Mouse (Mus musculus) embryonic facial prominence, embryonic 13.5 days (tissue): ENCODE measurements around the gene Sv2b. TPM values are rescaled to one million over a fixed set of nuclear protein-coding genes. Genes with fewer than 3 reads are reported as not detected.

Experiments used
- ATAC-seq: fragments of 200-750 bp; cut with Nextera tagmentation; 2 replicates; pipeline ENCODE4 v1.8.0; 2017; ENCODE audit warnings: low read depth; ENCODE audit not compliant: insufficient number of reproducible peaks, insufficient read depth, low FRiP score, low TSS enrichment
- H3K27ac ChIP-seq: fragments of 300-500 bp; sonication (generic); 2 replicates; pipeline ENCODE4 v1.5.1; 2015; ENCODE audit warnings: moderate library complexity, mild to moderate bottlenecking, inconsistent platforms
- H3K27me3 ChIP-seq: fragments of 300-500 bp; sonication (generic); 2 replicates; pipeline ENCODE4 v1.6.1; 2015; ENCODE audit warnings: mild to moderate bottlenecking, inconsistent platforms
- H3K36me3 ChIP-seq: fragments of 300-500 bp; sonication (generic); 2 replicates; pipeline ENCODE4 v1.6.1; 2015; ENCODE audit warnings: mild to moderate bottlenecking, inconsistent platforms
- H3K4me1 ChIP-seq: fragments of 300-500 bp; sonication (generic); 2 replicates; pipeline ENCODE4 v1.6.1; 2015; ENCODE audit warnings: inconsistent platforms
- H3K4me2 ChIP-seq: fragments of 300-500 bp; sonication (generic); 2 replicates; pipeline ENCODE4 v1.6.1; 2015; ENCODE audit warnings: moderate library complexity, mild to moderate bottlenecking, inconsistent platforms
- H3K4me3 ChIP-seq: fragments of 300-500 bp; sonication (generic); 2 replicates; pipeline ENCODE4 v1.5.1; 2015; ENCODE audit warnings: mild to moderate bottlenecking, inconsistent platforms
- H3K9ac ChIP-seq: fragments of 300-500 bp; sonication (generic); 2 replicates; pipeline ENCODE4 v1.6.1; 2015; ENCODE audit warnings: mild to moderate bottlenecking, inconsistent platforms
- H3K9me3 ChIP-seq: fragments of 300-500 bp; sonication (generic); 2 replicates; pipeline ENCODE4 v1.6.1; 2016; ENCODE audit warnings: inconsistent platforms
- WGBS: fragments of 180-500 bp; shearing (Covaris S2); methylation state at CpG from one replicate; pipeline ENCODE4 v1.1.7; 2015; ENCODE audit warnings: mixed read lengths; 5-methylcytosine and 5-hydroxymethylcytosine counted together
- polyA plus RNA-seq: library from polyadenylated mRNA; unstranded; fragments of >200 nt; fragmentation: Nextera tagmentation; extraction: Ambion mirVana; gene quantifications from 2 replicates; pipeline ENCODE4 v1.2.1, GENCODE M21; 2015

Gene Sv2b
- polyA plus RNA-seq, 1 experiment from 2014 or later = 0.59 TPM

- Histone ChIP-seq H3K9ac (no peak overlapping the region), H3K27me3 (no peaks in the 10 kb centered on the region), H3K27ac (no peak overlapping the region), H3K4me3 (no peak overlapping the region), H3K36me3 (no peaks in the 10 kb centered on the region), H3K9me3 (no peaks in the 10 kb centered on the region), H3K4me1 (no peaks in the 10 kb centered on the region), H3K4me2 (no peak overlapping the region)
- 91% methylated on average over 4 of the region's 4 CpGs for WGBS
- no peak for ATAC-seq
Observed at GRCm38 (mm10) chr7:75128036-75128435, 181.0 kb downstream of the Sv2b start.

GRCm38 (mm10) chr7:75124067-75124466 is 185.0 kb downstream of the Sv2b start:
- Histone ChIP-seq H3K9me3 (no peaks in the 10 kb centered on the region), H3K4me3 (no peak overlapping the region), H3K27me3 (no peaks in the 10 kb centered on the region), H3K4me1 (0 out of 2 replicates have a peak, but pooled peaks cover 4% of the 10 kb centered on the region), H3K36me3 (no peaks in the 10 kb centered on the region), H3K9ac (no peak overlapping the region), H3K4me2 (no peak overlapping the region), H3K27ac (no peak overlapping the region)
- 85% methylated on average over 5 of the region's 5 CpGs for WGBS
- ATAC-seq = no peak

DNA sequence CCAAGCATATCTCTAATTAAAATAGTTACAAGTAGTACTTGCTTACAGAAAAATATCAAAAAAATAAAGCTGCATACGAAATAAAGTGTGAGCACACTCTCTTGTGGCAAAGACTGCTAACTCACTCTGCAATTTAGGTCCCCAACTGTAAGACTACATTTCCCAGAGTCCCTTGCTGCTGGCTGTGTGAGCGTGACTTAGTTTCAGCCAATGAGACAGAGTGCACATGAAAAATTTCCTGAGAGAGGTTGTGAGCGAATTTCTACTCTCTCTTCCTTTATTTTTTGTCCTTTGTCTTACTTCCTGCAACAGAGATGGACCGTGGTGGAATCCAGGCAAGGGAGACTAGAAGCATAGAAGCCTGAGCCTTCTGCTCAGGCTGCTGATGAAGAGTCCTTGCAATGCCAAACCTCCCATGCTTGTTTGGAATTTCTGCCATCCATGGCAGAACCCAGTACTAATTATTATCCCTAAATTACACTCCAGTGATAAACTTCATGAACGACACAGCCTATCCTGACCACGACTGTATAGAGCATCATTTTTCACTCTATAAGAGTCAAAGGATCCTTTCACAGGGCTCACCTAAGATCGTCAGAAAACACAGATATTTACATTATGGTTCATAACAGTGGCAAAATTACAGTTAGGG is 190.9 kb downstream of the Sv2b start:
- Histone ChIP-seq H3K4me2 (peak overlapping the region; percentile 62), H3K36me3 (no peaks in the 10 kb centered on the region), H3K9me3 (no peaks in the 10 kb centered on the region), H3K4me1 (0 out of 2 replicates have a peak, but pooled peaks cover 4% of the 10 kb centered on the region), H3K9ac (peak overlapping the region; percentile 61; the same call in 1 of the 2 replicates), H3K4me3 (peak overlapping the region; percentile 36), H3K27me3 (no peaks in the 10 kb centered on the region), H3K27ac (no peak overlapping the region)
- 33% methylated on average over 7 of the region's 7 CpGs for WGBS
- ATAC-seq = 0 out of 2 replicates have a peak, but pooled peaks have one; percentile 62

- Histone ChIP-seq H3K4me1 (no peaks in the 10 kb centered on the region), H3K27ac (no peak overlapping the region), H3K27me3 (no peaks in the 10 kb centered on the region), H3K36me3 (no peaks in the 10 kb centered on the region), H3K9me3 (no peaks in the 10 kb centered on the region), H3K4me2 (no peak overlapping the region), H3K4me3 (no peak overlapping the region), H3K9ac (no peak overlapping the region)
- WGBS = 10% methylated on average over 6 of the region's 6 CpGs
- no peak for ATAC-seq
Observed at GRCm38 (mm10) chr7:75110689-75111088, 198.4 kb downstream of the Sv2b start.

DNA sequence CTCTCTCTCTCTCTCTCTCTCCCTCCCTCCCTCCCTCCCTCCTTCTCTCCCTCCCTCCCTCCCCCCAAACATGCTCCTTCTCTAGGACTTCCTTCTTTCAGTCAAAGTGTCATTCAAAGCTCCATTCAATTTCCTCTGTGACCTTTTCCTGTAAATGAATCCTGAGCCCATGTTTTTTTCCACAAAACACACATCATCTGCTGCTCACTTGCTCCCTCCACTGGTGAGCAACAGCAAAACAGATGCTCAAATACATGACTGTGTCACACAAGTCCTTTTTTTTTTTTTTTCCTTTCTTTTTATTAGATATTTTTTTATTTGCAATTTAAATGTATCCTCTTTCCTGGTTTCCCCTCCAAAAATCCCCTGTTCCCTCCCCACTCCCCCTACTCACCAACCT is 201.6 kb downstream of the Sv2b start:
- no peak for ATAC-seq
- no peak overlapping the region for H3K4me3 ChIP-seq
- no peaks in the 10 kb centered on the region for H3K27me3 ChIP-seq
- H3K9ac ChIP-seq = no peak overlapping the region
- no peak overlapping the region for H3K27ac ChIP-seq
- no peaks in the 10 kb centered on the region for H3K4me1 ChIP-seq
- H3K36me3 ChIP-seq = no peaks in the 10 kb centered on the region
- H3K4me2 ChIP-seq = no peak overlapping the region
- H3K9me3 ChIP-seq = no peaks in the 10 kb centered on the region

DNA sequence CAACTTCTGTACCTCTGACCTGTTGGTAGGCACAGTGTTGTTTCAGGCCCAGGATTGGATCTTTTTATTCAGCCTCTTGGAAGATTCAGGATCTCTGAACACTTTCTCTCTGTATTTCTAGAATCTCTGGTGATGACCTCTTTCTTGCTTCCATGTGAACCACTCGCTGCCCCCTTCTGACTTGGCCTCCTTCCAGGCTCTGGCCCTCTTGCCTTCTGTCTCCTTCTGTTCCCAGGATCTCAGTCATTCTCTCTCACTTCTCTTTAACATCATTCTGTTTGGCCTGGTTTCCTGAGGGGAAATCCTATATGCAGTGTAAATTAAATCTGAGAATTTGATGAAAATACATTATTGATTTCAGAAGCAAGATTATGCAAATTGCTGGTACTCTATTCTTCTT is 205.2 kb downstream of the Sv2b start:
- H3K9me3 ChIP-seq = no peaks in the 10 kb centered on the region
- WGBS = 61% methylated on average over 1 of the region's 1 CpGs
- no peak for ATAC-seq
- H3K4me1 ChIP-seq = no peaks in the 10 kb centered on the region
- no peak overlapping the region for H3K9ac ChIP-seq
- no peak overlapping the region for H3K4me3 ChIP-seq
- H3K27ac ChIP-seq = no peak overlapping the region
- H3K27me3 ChIP-seq = no peaks in the 10 kb centered on the region
- H3K36me3 ChIP-seq = no peaks in the 10 kb centered on the region
- no peak overlapping the region for H3K4me2 ChIP-seq

- no peaks in the 10 kb centered on the region for H3K27me3 ChIP-seq
- no peaks in the 10 kb centered on the region for H3K4me1 ChIP-seq
- no peaks in the 10 kb centered on the region for H3K36me3 ChIP-seq
- no peak overlapping the region for H3K27ac ChIP-seq
- H3K9me3 ChIP-seq = no peaks in the 10 kb centered on the region
- ATAC-seq = no peak
- 78% methylated on average over 14 of the region's 17 CpGs for WGBS
- no peak overlapping the region for H3K9ac ChIP-seq
- H3K4me2 ChIP-seq = no peak overlapping the region
- no peak overlapping the region for H3K4me3 ChIP-seq
Observed at GRCm38 (mm10) chr7:75102536-75103332, 206.3 kb downstream of the Sv2b start.

DNA sequence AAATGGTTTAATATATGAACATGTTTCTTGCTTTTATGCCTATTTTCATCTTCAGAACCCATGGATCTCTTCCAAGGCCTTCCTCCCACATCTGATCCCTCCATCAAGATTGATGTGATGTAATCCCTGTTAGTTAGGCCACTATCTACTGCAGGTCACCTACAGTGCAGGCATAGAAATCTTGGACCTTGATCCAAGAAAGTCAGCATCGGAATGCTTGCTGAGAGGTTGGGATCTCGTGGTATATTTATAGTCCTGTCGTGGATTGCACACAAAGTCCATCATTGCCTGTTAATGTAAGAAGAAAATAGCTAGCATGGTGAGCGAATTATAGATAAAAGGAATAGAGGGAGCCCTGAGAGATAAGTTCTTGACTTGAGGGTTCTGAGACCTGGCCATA is 223.6 kb downstream of the Sv2b start:
- no peak overlapping the region for H3K4me2 ChIP-seq
- WGBS = 85% methylated on average over 4 of the region's 4 CpGs
- H3K4me3 ChIP-seq = no peak overlapping the region
- H3K9ac ChIP-seq = no peak overlapping the region
- no peak for ATAC-seq
- H3K4me1 ChIP-seq = no peaks in the 10 kb centered on the region
- 0 out of 2 replicates have a peak, but pooled peaks cover 2% of the 10 kb centered on the region for H3K27me3 ChIP-seq
- H3K36me3 ChIP-seq = no peaks in the 10 kb centered on the region
- no peak overlapping the region for H3K27ac ChIP-seq
- no peaks in the 10 kb centered on the region for H3K9me3 ChIP-seq

DNA sequence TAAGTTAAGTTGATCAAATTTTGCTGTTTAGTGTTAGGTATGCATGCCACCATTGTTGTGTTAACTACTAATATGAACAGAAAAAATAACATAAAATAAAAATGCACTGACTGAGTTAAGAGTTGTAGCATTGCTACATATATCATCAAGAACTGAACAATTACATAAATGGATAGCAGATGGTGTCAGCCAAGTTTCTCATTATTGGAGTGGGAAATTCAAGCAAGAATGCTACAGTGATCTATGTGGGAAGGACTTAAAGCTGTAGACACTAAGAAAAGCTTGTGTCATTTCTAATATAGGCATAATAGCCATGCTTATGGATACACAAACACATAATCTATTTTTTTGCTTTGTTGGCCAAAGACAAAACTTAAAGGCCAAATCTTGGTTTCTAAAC is 228.9 kb downstream of the Sv2b start:
- Histone ChIP-seq H3K4me3 (no peak overlapping the region), H3K9me3 (no peaks in the 10 kb centered on the region), H3K27ac (no peak overlapping the region), H3K9ac (no peak overlapping the region), H3K36me3 (no peaks in the 10 kb centered on the region), H3K27me3 (no peaks in the 10 kb centered on the region), H3K4me2 (no peak overlapping the region), H3K4me1 (no peaks in the 10 kb centered on the region)
- ATAC-seq = no peak

DNA sequence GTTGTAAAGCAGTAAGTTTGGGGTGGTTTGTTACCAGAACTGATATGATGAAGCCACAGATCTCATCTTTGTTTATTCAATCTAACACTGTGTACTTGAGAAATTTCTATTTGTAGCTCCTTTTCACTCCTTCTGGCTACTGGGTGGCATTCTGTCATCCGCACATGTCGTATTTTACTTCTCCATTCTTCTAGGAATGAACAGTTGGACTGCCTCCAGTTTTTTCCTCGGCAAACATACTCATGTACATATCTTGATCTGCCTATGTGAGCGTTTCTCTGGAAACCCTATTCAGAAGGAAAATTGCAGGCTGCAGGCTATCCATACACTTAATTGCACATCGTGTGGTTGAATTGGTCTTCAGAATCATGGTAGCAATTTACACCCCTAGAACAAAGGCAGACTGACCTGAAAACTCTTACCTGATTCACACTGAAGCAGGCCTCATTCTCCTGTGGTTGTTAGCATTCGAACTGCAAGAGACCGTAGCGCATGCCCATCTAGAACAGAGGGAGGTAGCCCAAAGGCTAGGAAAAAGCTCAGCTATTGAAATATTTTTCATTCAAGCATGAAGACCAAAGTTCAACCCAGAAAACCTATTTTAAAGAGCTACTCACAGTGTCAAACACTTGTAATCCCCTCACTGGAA is 231.4 kb downstream of the Sv2b start:
- Histone ChIP-seq H3K4me3 (no peak overlapping the region), H3K4me2 (no peak overlapping the region), H3K9ac (no peak overlapping the region), H3K36me3 (no peaks in the 10 kb centered on the region), H3K27me3 (no peaks in the 10 kb centered on the region), H3K9me3 (no peaks in the 10 kb centered on the region), H3K4me1 (no peaks in the 10 kb centered on the region), H3K27ac (no peak overlapping the region)
- ATAC-seq = no peak
- WGBS = 70% methylated on average over 8 of the region's 8 CpGs
